Mouse (Mus musculus): ENCODE results near the gene Dnajb5. TPM values are rescaled to one million over a fixed set of nuclear protein-coding genes. Genes with fewer than 3 reads are reported as not detected.

The Dnajb5 gene
- 7.6 and 9.2 TPM in 2 replicates for polyA plus RNA-seq (2015; fragmentation: Nextera tagmentation; extraction: Ambion mirVana)

DNA sequence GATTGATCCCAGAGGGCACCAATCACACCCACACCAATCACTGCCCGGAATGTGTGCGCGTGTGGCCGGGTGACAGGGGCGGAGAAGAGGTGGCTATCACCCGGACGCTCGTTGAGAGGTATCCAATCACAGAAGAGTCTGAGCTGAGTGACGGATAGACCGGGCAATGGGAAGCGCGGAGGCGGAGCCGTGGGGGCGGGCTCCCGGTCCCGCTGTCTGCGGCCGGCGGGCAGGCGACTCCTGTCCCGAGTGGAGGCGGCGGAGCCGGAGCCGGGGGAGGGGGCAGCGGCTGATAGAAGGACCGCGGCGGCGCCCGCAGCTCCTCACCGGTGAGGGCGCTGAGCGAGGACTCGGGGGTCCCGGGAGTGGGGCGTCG lies at the start of gene Dnajb5:
Gene Dnajb5, plus strand, starts transcription at position 139 of the 376 bp plus-strand sequence.
- Histone ChIP-seq H3K9ac (peak within 1 kb of the TSS; percentile 79), H3K27ac (peak within 1 kb of the TSS; percentile 90), H3K36me3 (no peaks in the 10 kb centered on the region), H3K4me3 (replicated peaks) (peak within 1 kb of the TSS; percentile 81), H3K9me3 (no peaks in the 10 kb centered on the region), H3K27me3 (replicated peaks) (peaks cover 6% of the 10 kb centered on the region; the same call in 1 of the 2 replicates), H3K4me2 (peak within 1 kb of the TSS; percentile 76), H3K4me1 (peaks cover 13% of the 10 kb centered on the region; the same call in 1 of the 2 replicates)
- ATAC-seq (ENCODE audit: insufficient read depth, low FRiP score, low read depth), result peak; percentile 96
- under 1% methylated on average over 39 of the region's 39 CpGs for WGBS

DNA sequence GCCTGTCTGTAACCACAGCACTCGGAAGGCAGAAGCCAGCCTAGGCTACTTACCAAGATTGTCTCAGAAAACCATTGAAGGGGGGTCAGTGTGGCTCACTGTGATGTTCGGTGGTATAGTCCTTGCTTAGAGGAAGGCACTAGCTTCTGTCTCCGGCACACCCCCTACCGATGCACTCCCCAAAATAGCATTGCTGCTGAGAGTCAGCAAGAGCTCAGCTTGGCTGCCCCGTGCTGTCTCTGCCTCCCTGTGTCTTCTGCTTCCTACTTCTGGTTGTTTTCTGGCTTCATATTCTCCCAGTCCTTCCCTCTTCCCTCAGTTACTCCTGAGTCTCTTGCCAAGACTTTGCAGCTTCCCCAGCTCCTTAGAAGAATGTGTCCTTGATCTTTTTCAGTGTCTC lies 48.7 kb upstream of the Dnajb5 start:
- no peak overlapping the region for H3K4me2 ChIP-seq
- H3K36me3 ChIP-seq, result no peaks in the 10 kb centered on the region
- 65% methylated on average over 5 of the region's 5 CpGs for WGBS
- no peaks in the 10 kb centered on the region for H3K4me1 ChIP-seq
- 0 out of 2 replicates have a peak, but pooled peaks cover 3% of the 10 kb centered on the region for H3K27me3 ChIP-seq (replicated peaks)
- ATAC-seq (ENCODE audit: insufficient read depth, low FRiP score, low read depth), result no peak
- H3K9me3 ChIP-seq, result no peaks in the 10 kb centered on the region
- H3K4me3 ChIP-seq (replicated peaks), result no peak overlapping the region
- H3K27ac ChIP-seq, result no peak overlapping the region
- H3K9ac ChIP-seq, result no peak overlapping the region

DNA sequence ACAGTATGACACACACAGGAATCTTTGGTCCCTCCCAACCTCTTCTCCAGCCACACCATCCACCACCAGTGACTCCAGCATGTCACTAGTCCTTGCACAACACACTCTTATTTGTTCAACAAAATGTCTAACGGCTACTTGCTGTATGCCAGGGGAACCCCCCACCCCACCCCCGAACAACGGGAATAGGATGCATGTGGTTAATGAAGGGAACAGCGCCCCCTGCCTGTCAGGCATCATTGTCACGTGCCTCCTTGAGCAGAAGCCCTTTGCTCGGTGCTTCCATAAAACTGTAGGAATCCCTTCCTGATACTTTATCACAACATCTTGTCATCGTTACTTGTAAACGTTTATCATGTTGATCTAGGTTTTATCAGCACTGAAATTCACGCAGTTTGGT lies 47.4 kb upstream of the Dnajb5 start:
- no peak overlapping the region for H3K4me2 ChIP-seq
- H3K4me1 ChIP-seq, result no peaks in the 10 kb centered on the region
- 0 out of 2 replicates have a peak, but pooled peaks cover 3% of the 10 kb centered on the region for H3K27me3 ChIP-seq (replicated peaks)
- H3K9ac ChIP-seq, result no peak overlapping the region
- no peak for ATAC-seq (ENCODE audit: insufficient read depth, low FRiP score, low read depth)
- no peaks in the 10 kb centered on the region for H3K36me3 ChIP-seq
- H3K27ac ChIP-seq, result no peak overlapping the region
- no peaks in the 10 kb centered on the region for H3K9me3 ChIP-seq
- WGBS, result 47% methylated on average over 9 of the region's 9 CpGs
- H3K4me3 ChIP-seq (replicated peaks), result no peak overlapping the region

DNA sequence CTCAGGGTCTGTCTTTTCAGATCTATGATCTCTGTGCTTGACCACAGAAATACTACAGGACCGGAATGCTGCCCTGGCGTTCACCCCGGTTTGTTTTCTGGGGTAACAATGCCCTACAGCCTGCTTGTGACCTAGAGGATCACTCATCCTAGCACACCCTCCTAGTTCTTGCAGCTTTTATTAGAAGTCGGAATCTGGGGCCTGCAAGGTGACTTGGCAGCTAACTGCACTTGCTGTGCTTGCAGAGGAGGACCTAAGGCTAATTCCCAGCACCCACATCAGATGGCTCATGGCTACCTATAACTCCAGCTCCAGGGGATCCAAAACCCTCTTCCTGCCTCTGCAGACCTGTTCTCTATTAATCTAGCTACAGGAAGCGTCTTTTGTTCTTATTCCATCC lies 46.9 kb upstream of the Dnajb5 start:
- Histone ChIP-seq H3K4me2 (no peak overlapping the region), H3K4me1 (no peaks in the 10 kb centered on the region), H3K9ac (no peak overlapping the region), H3K9me3 (no peaks in the 10 kb centered on the region), H3K36me3 (no peaks in the 10 kb centered on the region), H3K27ac (no peak overlapping the region), H3K27me3 (replicated peaks) (0 out of 2 replicates have a peak, but pooled peaks cover 3% of the 10 kb centered on the region), H3K4me3 (replicated peaks) (no peak overlapping the region)
- 84% methylated on average over 5 of the region's 5 CpGs for WGBS
- ATAC-seq (ENCODE audit: insufficient read depth, low FRiP score, low read depth), result no peak

DNA sequence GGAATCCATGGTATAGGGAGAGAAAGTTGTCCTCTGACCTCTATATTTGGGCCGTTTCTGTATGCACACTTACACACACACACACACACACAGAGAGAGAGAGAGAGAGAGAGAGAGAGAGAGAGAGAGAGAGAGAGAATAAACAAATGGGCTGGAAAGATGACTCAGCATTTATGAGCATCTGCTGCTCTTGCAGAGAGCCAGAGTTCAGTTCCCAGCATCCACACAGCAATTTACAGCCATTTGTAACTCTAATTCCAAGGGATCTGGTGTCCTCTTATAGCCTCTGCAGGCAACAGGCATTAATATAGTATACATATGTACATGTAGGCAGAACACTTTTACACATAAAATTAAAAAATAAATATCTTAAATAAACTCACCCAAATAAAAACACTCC lies 45.7 kb upstream of the Dnajb5 start:
- Histone ChIP-seq H3K4me1 (no peaks in the 10 kb centered on the region), H3K27me3 (replicated peaks) (0 out of 2 replicates have a peak, but pooled peaks cover 3% of the 10 kb centered on the region), H3K9me3 (no peaks in the 10 kb centered on the region), H3K4me3 (replicated peaks) (no peak overlapping the region), H3K27ac (no peak overlapping the region), H3K4me2 (no peak overlapping the region), H3K9ac (no peak overlapping the region), H3K36me3 (no peaks in the 10 kb centered on the region)
- WGBS, result 19% methylated on average over 1 of the region's 1 CpGs
- ATAC-seq (ENCODE audit: insufficient read depth, low FRiP score, low read depth), result no peak

DNA sequence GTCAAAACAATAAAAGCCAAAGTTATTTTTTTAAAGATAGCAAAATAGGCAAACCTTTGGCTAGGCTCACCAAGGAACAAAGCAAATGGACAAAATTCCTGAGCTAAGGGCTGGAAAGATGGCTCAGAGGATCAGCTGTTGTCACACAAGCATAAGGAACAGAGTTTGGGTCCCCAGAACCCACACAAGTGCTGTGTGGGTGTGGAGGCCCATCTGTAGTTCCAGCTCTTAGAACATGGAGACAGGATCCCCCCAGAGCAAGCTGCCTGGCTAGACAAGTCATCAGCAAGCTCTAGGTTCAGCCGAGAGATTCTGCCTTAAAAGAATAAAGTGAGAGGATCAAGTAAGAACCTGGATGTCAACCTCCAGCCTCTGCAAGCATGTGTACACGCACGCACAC lies 45.1 kb upstream of the Dnajb5 start:
- no peak overlapping the region for H3K9ac ChIP-seq
- no peaks in the 10 kb centered on the region for H3K36me3 ChIP-seq
- no peak overlapping the region for H3K27ac ChIP-seq
- no peaks in the 10 kb centered on the region for H3K4me1 ChIP-seq
- H3K9me3 ChIP-seq, result no peaks in the 10 kb centered on the region
- no peak for ATAC-seq (ENCODE audit: insufficient read depth, low FRiP score, low read depth)
- 0 out of 2 replicates have a peak, but pooled peaks cover 3% of the 10 kb centered on the region for H3K27me3 ChIP-seq (replicated peaks)
- H3K4me3 ChIP-seq (replicated peaks), result no peak overlapping the region
- H3K4me2 ChIP-seq, result no peak overlapping the region
- 88% methylated on average over 3 of the region's 3 CpGs for WGBS

DNA sequence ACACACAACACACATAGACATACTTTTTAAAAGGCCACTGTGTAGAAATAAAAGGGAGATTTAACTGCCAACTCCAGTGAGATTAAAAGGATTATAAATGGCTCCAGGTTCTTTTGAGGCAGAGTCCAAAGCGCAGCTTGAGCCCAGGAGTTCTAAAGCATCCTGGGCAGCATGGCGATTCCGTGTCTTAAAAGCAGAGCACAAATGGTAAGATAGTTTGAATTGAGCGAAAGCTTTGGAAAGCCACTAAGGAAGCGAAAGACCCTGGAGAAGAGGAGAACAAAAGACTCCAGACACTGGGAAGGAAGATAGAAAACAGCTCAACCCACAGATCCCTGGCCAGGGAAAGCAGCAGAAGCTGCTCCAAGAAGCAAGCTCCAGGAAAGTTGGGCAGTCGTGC lies 44.6 kb upstream of the Dnajb5 start:
- 80% methylated on average over 6 of the region's 6 CpGs for WGBS
- Histone ChIP-seq H3K27me3 (replicated peaks) (0 out of 2 replicates have a peak, but pooled peaks cover 3% of the 10 kb centered on the region), H3K4me3 (replicated peaks) (no peak overlapping the region), H3K4me2 (no peak overlapping the region), H3K9ac (no peak overlapping the region), H3K9me3 (no peaks in the 10 kb centered on the region), H3K36me3 (no peaks in the 10 kb centered on the region), H3K27ac (no peak overlapping the region), H3K4me1 (no peaks in the 10 kb centered on the region)
- no peak for ATAC-seq (ENCODE audit: insufficient read depth, low FRiP score, low read depth)

DNA sequence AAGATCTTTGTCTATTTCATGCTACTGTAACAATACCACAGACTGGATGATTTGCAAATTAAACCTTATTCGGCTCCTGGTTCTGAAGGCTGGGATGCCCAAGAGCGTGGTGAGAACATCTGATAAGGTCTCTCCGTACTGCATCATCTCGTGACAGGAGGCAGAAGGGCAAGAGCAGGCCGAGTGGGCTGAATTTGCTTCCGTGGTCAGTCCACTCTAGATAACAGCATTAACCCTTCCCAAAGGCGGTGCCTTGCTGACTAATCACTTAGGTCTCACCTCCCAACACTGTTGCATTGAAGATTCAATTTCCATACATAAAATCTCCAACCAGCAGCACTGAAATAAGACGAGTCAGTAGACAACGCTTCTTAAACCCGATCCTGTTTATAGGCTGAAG lies 36.2 kb upstream of the Dnajb5 start:
- Histone ChIP-seq H3K36me3 (no peaks in the 10 kb centered on the region), H3K27ac (no peak overlapping the region), H3K9ac (no peak overlapping the region), H3K4me3 (replicated peaks) (no peak overlapping the region), H3K27me3 (replicated peaks) (peaks cover 35% of the 10 kb centered on the region), H3K4me1 (no peaks in the 10 kb centered on the region; the same call in 1 of the 2 replicates), H3K9me3 (no peaks in the 10 kb centered on the region), H3K4me2 (no peak overlapping the region)
- WGBS, result 39% methylated on average over 10 of the region's 10 CpGs
- no peak for ATAC-seq (ENCODE audit: insufficient read depth, low FRiP score, low read depth)

DNA sequence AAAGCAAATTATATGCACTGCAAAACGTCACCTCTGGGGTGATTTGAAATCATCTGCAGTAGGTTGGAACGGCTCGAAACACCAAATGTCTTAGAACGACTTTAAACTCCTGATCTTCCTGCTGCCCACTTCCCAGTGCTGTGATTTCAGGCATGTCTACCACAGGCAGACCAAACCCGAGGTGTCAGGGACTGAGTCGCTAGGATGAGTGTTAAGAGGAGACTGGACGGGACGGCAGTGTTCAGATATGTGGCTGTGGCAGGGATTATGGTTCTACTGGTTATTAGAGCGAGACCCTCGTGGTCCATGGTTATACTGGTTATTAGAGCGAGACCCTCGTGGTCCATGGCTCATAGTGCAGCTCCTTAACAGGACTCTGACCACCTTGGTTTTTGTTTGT lies 34.3 kb upstream of the Dnajb5 start:
- ATAC-seq (ENCODE audit: insufficient read depth, low FRiP score, low read depth), result no peak
- H3K4me2 ChIP-seq, result no peak overlapping the region
- peaks cover 39% of the 10 kb centered on the region for H3K27me3 ChIP-seq (replicated peaks)
- no peaks in the 10 kb centered on the region for H3K9me3 ChIP-seq
- no peak overlapping the region for H3K4me3 ChIP-seq (replicated peaks)
- no peak overlapping the region for H3K9ac ChIP-seq
- no peaks in the 10 kb centered on the region; the same call in 1 of the 2 replicates for H3K4me1 ChIP-seq
- H3K27ac ChIP-seq, result no peak overlapping the region
- 81% methylated on average over 12 of the region's 12 CpGs for WGBS
- H3K36me3 ChIP-seq, result no peaks in the 10 kb centered on the region

DNA sequence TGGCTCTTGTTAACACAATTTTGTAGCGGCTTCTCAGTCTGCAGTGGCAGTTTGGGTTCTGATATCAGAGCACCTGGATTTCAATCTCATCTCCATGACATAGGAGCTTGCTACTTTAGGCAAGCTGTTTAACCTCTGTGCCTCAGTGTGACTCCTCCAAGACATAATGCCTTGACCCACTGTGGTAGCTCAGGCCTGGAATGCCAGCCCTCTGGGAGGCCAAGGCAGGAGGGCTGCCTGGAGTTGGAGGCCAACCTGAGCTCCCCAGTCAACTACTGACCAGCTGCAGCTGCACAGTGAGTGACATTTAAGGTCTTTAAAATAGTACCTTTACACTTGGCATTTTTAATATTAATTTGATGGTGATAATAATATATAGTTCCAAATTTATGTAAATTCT lies 33.6 kb upstream of the Dnajb5 start:
- 83% methylated on average over 1 of the region's 1 CpGs for WGBS

DNA sequence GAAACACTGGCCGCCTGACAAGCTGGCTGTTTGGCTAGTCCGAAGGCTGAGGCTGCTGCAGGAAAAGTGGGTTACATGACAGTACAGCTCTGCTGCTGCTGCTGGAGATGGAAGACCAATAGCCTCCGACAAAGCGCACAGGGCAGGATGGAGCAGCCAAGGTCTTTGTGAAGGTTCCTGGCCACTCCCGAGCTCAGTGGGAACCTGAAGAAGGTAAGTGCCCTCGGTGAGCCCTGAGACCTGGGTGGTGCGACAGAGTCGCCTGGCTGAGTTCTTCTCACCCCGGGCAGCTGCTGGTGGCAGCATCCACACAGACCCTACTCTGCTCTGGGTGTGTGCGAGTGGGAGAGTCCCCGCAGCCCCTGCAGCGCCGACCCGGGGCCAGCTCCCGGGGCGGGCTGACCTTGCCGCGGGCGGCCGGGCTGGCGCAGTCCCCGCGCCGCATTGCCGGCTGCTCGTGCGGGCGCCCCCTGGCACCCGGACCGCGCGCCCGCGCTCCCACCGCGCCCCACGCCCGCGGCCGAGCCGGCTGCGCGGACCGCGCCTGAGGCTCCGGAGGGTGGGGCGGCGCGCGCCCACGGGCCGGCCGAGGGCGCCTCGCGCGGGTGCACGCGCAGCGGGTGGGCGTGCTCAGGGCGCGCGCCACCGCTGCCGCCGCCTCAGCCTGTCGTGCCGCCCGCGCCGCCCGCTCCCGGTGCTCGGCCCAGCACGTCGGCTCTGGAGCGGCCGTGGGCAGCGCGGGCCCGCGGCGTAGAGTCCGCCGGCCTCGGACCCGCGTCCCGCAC lies 32.8 kb upstream of the Dnajb5 start, which contains the start of gene Phf24:
Gene Phf24, plus strand, starts transcription at position 44 of the 785 bp plus-strand sequence.
- peak within 1 kb of the TSS; percentile 47 for H3K9ac ChIP-seq
- peak within 1 kb of the TSS; percentile 54 for H3K4me3 ChIP-seq (replicated peaks)
- peak within 1 kb of the TSS; percentile 90 for H3K4me2 ChIP-seq
- H3K4me1 ChIP-seq, result no peaks in the 10 kb centered on the region; the same call in 1 of the 2 replicates
- no peaks in the 10 kb centered on the region for H3K36me3 ChIP-seq
- no peak within 1 kb of the TSS for H3K27ac ChIP-seq
- H3K9me3 ChIP-seq, result no peaks in the 10 kb centered on the region
- H3K27me3 ChIP-seq (replicated peaks), result peaks cover 39% of the 10 kb centered on the region
- peak; percentile 73 for ATAC-seq (ENCODE audit: insufficient read depth, low FRiP score, low read depth)
- under 1% methylated on average over 59 of the region's 90 CpGs for WGBS

More for the DNA sequence above, 33.6 kb upstream of the Dnajb5 start:
- Histone ChIP-seq H3K4me3 (replicated peaks) (no peak overlapping the region), H3K4me2 (no peak overlapping the region), H3K9ac (no peak overlapping the region), H3K27me3 (replicated peaks) (peaks cover 39% of the 10 kb centered on the region), H3K4me1 (no peaks in the 10 kb centered on the region; the same call in 1 of the 2 replicates), H3K36me3 (no peaks in the 10 kb centered on the region), H3K27ac (no peak overlapping the region), H3K9me3 (no peaks in the 10 kb centered on the region)
- ATAC-seq (ENCODE audit: insufficient read depth, low FRiP score, low read depth), result no peak

DNA sequence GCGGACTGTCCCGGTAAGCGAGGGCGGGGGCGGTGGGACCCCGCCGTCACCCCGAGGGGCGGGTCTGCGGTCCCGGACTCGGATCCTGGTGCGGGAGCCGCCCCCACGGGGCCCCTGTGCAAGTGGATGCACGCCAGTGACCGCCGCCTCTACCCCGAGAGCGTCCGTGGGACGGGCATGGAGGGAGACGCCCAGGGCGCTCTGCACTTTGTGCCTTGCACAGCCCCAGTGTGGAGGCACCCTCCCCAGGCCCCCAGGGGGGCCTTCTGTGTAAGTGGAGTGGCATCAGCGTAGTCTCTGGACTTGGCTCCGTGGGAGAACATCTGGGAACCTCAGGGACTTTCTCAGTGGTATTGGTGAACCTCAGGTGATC lies 32.2 kb upstream of the Dnajb5 start:
- Histone ChIP-seq H3K27ac (no peak overlapping the region), H3K27me3 (replicated peaks) (peaks cover 39% of the 10 kb centered on the region), H3K4me1 (no peaks in the 10 kb centered on the region; the same call in 1 of the 2 replicates), H3K36me3 (no peaks in the 10 kb centered on the region), H3K4me3 (replicated peaks) (peak overlapping the region; percentile 54), H3K9ac (peak overlapping the region; percentile 47), H3K4me2 (peak overlapping the region; percentile 90), H3K9me3 (no peaks in the 10 kb centered on the region)
- 4% methylated on average over 20 of the region's 26 CpGs for WGBS
- ATAC-seq (ENCODE audit: insufficient read depth, low FRiP score, low read depth), result peak; percentile 56; the same call in 1 of the 2 replicates

All from stomach, embryonic 15.5 days (tissue).